Mouse (Mus musculus) hindbrain, embryonic 14.5 days (tissue): ENCODE measurements around the gene Igsf3. TPM values are rescaled to one million over a fixed set of nuclear protein-coding genes. Genes with fewer than 3 reads are reported as not detected.
A peak's percentile ranks its signal among the peaks of the same experiment; 100 is the strongest.

Experiments used
- ATAC-seq: fragments of 200-750 bp; cut with Nextera tagmentation; 2 replicates; pipeline ENCODE4 v1.8.0; 2017; ENCODE audit warnings: moderate number of reproducible peaks, mild to moderate bottlenecking, moderate TSS enrichment, moderate library complexity; ENCODE audit not compliant: low FRiP score
- DNase-seq: peaks from one replicate; pipeline ENCODE4 v3.0.0-alpha.2; 2015; ENCODE audit warnings: low spot score
- H3K27ac ChIP-seq: fragments of 300-500 bp; sonication (generic); 2 replicates; pipeline ENCODE4 v1.5.1; 2014; ENCODE audit warnings: mild to moderate bottlenecking, moderate library complexity
- H3K27me3 ChIP-seq: fragments of 300-500 bp; sonication (generic); 2 replicates; pipeline ENCODE4 v1.6.1; 2014; ENCODE audit warnings: mild to moderate bottlenecking, low read length, mixed read lengths; ENCODE audit not compliant: control insufficient read depth, insufficient read depth
- H3K36me3 ChIP-seq: fragments of 300-500 bp; sonication (generic); replicated peaks from 2 replicates; pipeline ENCODE4 v1.6.1; 2014; ENCODE audit not compliant: control insufficient read depth, insufficient read depth
- H3K4me1 ChIP-seq: fragments of 300-500 bp; sonication (generic); replicated peaks from 2 replicates; pipeline ENCODE4 v1.6.1; 2014; ENCODE audit warnings: antibody characterized with exemption, low read length, mixed read lengths; ENCODE audit not compliant: control insufficient read depth, insufficient read depth
- H3K4me2 ChIP-seq: fragments of 300-500 bp; sonication (generic); replicated peaks from 2 replicates; pipeline ENCODE4 v1.6.1; 2014; ENCODE audit warnings: mild to moderate bottlenecking, moderate library complexity
- H3K4me3 ChIP-seq: fragments of 300-500 bp; sonication (generic); replicated peaks from 2 replicates; pipeline ENCODE4 v1.5.1; 2014; ENCODE audit warnings: mild to moderate bottlenecking, low read length
- H3K9ac ChIP-seq: fragments of 300-500 bp; sonication (generic); 2 replicates; pipeline ENCODE4 v1.6.1; 2014
- H3K9me3 ChIP-seq: fragments of 300-500 bp; sonication (generic); 2 replicates; pipeline ENCODE4 v1.6.1; 2016; ENCODE audit warnings: low read length; ENCODE audit not compliant: control insufficient read depth
- WGBS: fragments of 180-500 bp; shearing (Covaris S2); extraction: QIAGEN DNeasy Blood & Tissue Kit; methylation state at CpG from one replicate; pipeline ENCODE4 v1.1.7; 2014; 5-methylcytosine and 5-hydroxymethylcytosine counted together
- polyA plus RNA-seq: library from polyadenylated mRNA; unstranded; fragments of >200 nt; fragmentation: Nextera tagmentation; extraction: Ambion mirVana; gene quantifications from 2 replicates; pipeline ENCODE4 v1.2.1, GENCODE M21; 2014

The Igsf3 gene
- polyA plus RNA-seq, 1 experiment from 2014 or later, result 51.7 TPM

- Histone ChIP-seq H3K9ac (no peak overlapping the region), H3K4me3 (no peak overlapping the region), H3K36me3 (no peaks in the 10 kb centered on the region), H3K4me2 (no peak overlapping the region), H3K27ac (no peak overlapping the region), H3K27me3 (no peaks in the 10 kb centered on the region), H3K9me3 (no peaks in the 10 kb centered on the region), H3K4me1 (no peaks in the 10 kb centered on the region)
- ATAC-seq (no peak), DNase-seq (no peak)
- 95% methylated on average over 6 of the region's 6 CpGs for WGBS
Measured at GRCm38 (mm10) chr3:101481951-101482350, 105.1 kb downstream of the Igsf3 start.

GRCm38 (mm10) chr3:101483256-101483983 is 106.5 kb downstream of the Igsf3 start:
- no peak for DNase-seq

GRCm38 (mm10) chr3:101486054-101486765 is 109.3 kb downstream of the Igsf3 start:
- Histone ChIP-seq H3K27ac (no peak overlapping the region), H3K27me3 (no peaks in the 10 kb centered on the region), H3K4me3 (no peak overlapping the region), H3K4me2 (no peak overlapping the region), H3K36me3 (no peaks in the 10 kb centered on the region), H3K9ac (no peak overlapping the region), H3K9me3 (no peaks in the 10 kb centered on the region), H3K4me1 (no peaks in the 10 kb centered on the region)
- whole genome bisulfite sequencing, result 50% methylated on average over 4 of the region's 4 CpGs
- DNase-seq, result no peak
- ATAC-seq, result no peak

More at GRCm38 (mm10) chr3:101483256-101483983, 106.5 kb downstream of the Igsf3 start:
- peak; percentile 57; the same call in 1 of the 2 replicates for ATAC-seq
- no peak overlapping the region for H3K4me2 ChIP-seq
- no peaks in the 10 kb centered on the region for H3K36me3 ChIP-seq
- no peaks in the 10 kb centered on the region for H3K9me3 ChIP-seq
- no peak overlapping the region for H3K4me3 ChIP-seq
- WGBS, result 48% methylated on average over 3 of the region's 3 CpGs
- H3K27ac ChIP-seq, result no peak overlapping the region
- no peak overlapping the region for H3K9ac ChIP-seq
- H3K27me3 ChIP-seq, result no peaks in the 10 kb centered on the region
- no peaks in the 10 kb centered on the region for H3K4me1 ChIP-seq

DNA sequence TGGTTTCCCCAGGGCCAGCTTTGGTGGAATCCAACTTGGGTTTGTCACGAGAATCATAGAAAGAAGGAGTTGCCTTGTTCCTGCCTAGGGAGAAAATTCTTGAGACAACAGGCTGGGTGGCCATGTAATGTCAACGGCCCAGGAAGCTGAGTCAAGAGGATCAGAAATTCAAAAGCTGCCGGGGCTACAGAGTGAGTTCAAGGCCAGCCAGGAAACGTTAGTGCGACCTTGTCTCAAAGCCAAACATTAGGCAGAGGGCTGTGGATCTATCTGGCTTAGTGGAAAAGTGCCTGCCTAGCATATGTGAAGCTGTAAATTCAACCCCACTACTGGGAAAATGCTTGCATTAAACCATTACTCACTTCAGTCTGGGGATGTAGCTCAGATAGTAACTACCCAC is 110.6 kb downstream of the Igsf3 start:
- no peak overlapping the region for H3K4me3 ChIP-seq
- no peak overlapping the region for H3K27ac ChIP-seq
- no peaks in the 10 kb centered on the region for H3K27me3 ChIP-seq
- no peaks in the 10 kb centered on the region for H3K36me3 ChIP-seq
- no peaks in the 10 kb centered on the region for H3K4me1 ChIP-seq
- 95% methylated on average over 5 of the region's 5 CpGs for WGBS
- ATAC-seq, result no peak
- H3K4me2 ChIP-seq, result no peak overlapping the region
- no peak overlapping the region for H3K9ac ChIP-seq
- DNase-seq, result no peak
- no peaks in the 10 kb centered on the region for H3K9me3 ChIP-seq

DNA sequence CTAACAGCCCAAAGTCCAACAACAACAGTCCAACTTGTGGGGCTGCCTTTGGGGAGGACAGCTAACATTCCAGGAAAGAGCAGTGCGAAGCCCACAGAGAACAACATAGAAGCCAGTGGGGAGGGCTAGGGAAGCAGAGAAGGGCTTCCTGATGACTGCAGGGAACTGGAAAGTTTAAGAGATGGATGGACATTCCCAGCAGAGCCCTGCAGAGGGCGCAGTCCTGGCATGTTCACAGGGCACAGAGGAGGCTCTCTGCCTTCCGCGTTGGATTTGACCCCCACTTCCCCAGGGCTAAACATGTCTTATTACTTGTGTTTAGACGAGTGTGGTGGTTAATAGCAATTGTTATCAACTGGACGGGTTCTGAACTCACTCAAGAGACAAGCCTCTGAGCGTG is 111.3 kb downstream of the Igsf3 start:
- H3K4me1 ChIP-seq, result no peaks in the 10 kb centered on the region
- no peak overlapping the region for H3K4me3 ChIP-seq
- no peaks in the 10 kb centered on the region for H3K27me3 ChIP-seq
- H3K27ac ChIP-seq, result no peak overlapping the region
- H3K9ac ChIP-seq, result no peak overlapping the region
- H3K9me3 ChIP-seq, result no peaks in the 10 kb centered on the region
- ATAC-seq, result no peak
- no peak overlapping the region for H3K4me2 ChIP-seq
- no peak for DNase-seq
- 83% methylated on average over 7 of the region's 7 CpGs for WGBS
- no peaks in the 10 kb centered on the region for H3K36me3 ChIP-seq

DNA sequence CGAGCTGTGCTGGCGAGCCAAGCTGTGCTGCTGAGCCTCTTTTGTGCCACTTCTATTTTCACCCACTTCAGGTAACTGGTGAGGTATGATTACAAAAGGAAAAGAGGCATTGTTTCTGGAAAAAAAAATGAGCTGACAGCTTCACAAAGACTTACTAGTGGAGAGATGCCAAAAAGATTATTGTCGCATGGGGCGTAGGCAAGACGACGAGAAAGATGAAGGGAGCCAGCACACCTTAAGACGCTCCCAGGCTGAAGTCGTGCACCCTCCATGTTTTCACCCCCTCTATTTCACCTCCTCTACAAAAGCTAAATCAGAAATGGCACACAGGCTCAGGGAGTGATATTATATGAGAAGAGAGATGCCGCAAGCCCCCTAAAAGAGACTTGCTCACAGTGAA is 113.6 kb downstream of the Igsf3 start:
- Histone ChIP-seq H3K9ac (no peak overlapping the region), H3K27me3 (no peaks in the 10 kb centered on the region), H3K4me3 (no peak overlapping the region), H3K4me2 (no peak overlapping the region), H3K4me1 (no peaks in the 10 kb centered on the region), H3K27ac (no peak overlapping the region), H3K36me3 (no peaks in the 10 kb centered on the region), H3K9me3 (no peaks in the 10 kb centered on the region)
- no peak for DNase-seq
- WGBS, result 84% methylated on average over 9 of the region's 9 CpGs
- no peak for ATAC-seq

GRCm38 (mm10) chr3:101492908-101493307 is 116.0 kb downstream of the Igsf3 start:
- WGBS, result 82% methylated on average over 6 of the region's 6 CpGs
- no peaks in the 10 kb centered on the region for H3K9me3 ChIP-seq
- no peak overlapping the region for H3K9ac ChIP-seq
- no peaks in the 10 kb centered on the region for H3K36me3 ChIP-seq
- H3K4me2 ChIP-seq, result no peak overlapping the region
- ATAC-seq, result no peak
- no peak overlapping the region for H3K27ac ChIP-seq
- H3K4me3 ChIP-seq, result no peak overlapping the region
- H3K4me1 ChIP-seq, result no peaks in the 10 kb centered on the region
- H3K27me3 ChIP-seq, result no peaks in the 10 kb centered on the region
- no peak for DNase-seq

- no peak overlapping the region for H3K27ac ChIP-seq
- 46% methylated on average over 10 of the region's 10 CpGs for WGBS
- ATAC-seq, result peak; percentile 86
- DNase-seq, result peak; percentile 100
- H3K9me3 ChIP-seq, result no peaks in the 10 kb centered on the region
- no peaks in the 10 kb centered on the region for H3K4me1 ChIP-seq
- no peaks in the 10 kb centered on the region for H3K27me3 ChIP-seq
- H3K9ac ChIP-seq, result no peak overlapping the region
- H3K4me2 ChIP-seq, result no peak overlapping the region
- H3K36me3 ChIP-seq, result no peaks in the 10 kb centered on the region
- no peak overlapping the region for H3K4me3 ChIP-seq
Measured at GRCm38 (mm10) chr3:101493937-101494459, 117.1 kb downstream of the Igsf3 start.

DNA sequence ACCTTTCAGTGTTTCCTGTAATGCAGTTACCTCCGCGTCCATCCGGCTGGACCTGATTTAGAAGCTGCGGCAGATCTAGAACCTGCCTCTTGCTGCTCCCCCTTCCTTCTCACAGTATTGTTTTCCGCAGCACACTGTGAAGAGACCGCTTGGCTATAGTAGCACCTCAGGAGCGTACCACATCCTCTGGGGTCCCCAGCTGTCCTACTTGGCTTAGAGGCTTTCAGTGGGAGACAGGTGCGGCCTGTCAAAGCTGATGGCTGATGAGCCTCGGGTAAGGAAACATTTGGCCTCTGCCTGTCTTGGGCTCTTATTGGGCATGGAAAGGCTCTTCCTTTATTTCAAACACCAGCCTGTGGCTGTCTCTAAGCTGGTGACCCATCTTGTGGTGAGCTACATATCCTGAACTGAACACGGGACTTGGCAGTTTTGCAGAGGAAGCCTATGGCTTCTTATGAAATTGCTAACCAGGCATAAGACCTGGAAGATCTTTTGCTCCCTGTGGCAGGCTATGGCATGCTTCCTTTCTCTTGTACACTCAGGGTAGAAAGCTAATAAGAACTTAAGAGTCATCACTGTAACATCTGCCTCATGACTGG is 120.6 kb downstream of the Igsf3 start:
- DNase-seq, result no peak
- Histone ChIP-seq H3K9ac (no peak overlapping the region), H3K27me3 (no peaks in the 10 kb centered on the region), H3K4me2 (no peak overlapping the region), H3K4me3 (no peak overlapping the region), H3K9me3 (no peaks in the 10 kb centered on the region), H3K4me1 (no peaks in the 10 kb centered on the region), H3K36me3 (no peaks in the 10 kb centered on the region), H3K27ac (no peak overlapping the region)
- WGBS, result 83% methylated on average over 10 of the region's 10 CpGs
- ATAC-seq, result no peak
